Mouse (Mus musculus) cerebellum, adult 9-11 months (tissue): ENCODE measurements around the gene Cox7a2l.
A peak's percentile ranks its signal among the peaks of the same experiment; 100 is the strongest.

Experiments
- DNase-seq: peaks from one replicate; pipeline ENCODE4 v3.0.0; 2022

The Cox7a2l gene

DNA sequence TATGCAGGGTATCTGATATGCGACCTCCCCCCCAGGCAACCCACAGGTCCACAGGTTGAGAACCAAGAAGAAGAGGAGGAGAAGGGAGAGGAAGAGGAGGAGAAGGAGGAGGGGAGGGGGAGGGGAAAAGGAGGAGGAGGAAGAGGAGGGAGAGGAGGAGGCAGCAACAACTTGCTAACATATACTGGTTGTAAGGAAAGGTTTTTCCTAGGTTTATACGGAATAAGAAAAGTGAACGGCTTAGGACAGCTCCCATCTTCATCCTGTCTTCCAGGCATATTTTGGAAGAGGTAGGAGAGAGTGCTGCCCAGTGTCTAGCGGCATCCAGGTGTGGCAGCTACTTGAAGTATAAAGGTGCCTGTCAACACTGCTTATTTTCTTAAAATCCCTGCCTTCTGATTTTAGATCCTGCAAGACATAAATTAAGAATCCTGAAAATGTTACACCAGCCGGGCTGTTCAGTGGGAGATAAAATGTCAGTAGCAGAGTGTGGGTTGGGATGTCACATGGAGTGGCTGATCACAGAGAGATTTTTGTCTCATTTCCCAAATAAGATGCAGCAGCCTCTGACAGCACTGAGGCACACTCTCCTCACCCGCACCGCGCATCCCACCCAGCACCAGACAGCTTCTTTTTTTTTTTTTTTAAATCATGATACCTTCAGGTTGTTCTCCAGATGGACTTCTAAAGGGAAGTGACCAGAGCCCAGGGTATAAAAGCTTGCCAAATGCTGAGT lies at the start of gene Cox7a2l:
Cox7a2l (minus strand) TSS at position 51 of the 736 bp plus-strand sequence.
- no peak for DNase-seq

DNA sequence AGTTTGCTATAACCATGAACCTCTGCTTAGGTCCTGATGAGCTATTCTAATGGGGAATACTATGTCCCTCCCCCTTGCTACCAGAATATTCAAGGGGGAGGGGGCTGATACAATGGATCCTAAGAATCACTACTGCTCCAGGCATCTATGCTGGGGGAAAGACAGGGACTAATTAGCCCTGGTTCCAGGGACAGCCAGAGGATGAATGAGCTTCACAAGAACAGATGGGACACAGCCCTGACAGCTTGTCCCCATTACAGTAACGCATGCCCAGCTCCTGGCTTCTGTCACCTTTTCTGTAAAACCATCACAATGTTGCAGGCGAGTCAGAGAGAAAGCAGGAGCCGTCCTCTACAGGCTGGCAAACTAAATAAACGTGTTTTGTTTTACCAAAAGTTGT lies 48.4 kb upstream of the Cox7a2l start:
- peak; percentile 65 for DNase-seq

DNA sequence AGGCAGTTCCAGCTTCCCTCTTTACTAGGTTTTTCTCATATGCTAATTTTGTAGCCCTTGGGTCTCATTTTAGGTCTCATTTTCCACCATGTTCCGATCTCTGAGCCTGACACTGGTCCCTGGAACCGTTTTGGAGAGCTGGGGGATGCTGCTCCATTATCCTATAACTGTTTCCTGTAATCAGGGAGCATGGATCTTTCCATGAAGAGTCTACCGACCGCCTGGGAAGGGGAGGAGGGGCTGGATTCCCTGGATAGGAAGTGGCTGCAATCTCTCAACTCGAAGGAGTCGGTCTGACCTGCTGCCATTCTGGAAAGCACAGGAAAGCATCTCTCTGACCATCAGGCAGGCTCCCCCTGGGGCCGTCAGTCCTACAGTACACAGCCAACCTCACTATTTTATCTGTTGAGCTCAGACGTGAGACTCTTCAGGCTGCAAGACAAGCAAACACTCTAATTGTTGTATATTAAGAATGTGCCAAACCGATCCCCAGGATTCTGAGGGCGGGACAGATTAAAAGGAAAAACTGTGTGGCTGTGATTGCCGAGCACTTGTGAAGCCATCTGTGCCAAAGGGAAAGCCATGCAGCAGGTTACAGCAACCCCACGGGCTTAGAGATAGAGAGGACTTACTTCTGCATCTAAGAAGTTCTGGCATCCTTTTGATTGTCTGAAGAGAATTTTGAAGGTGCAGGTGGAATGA lies 47.1 kb upstream of the Cox7a2l start:
- DNase-seq, result peak; percentile 30

DNA sequence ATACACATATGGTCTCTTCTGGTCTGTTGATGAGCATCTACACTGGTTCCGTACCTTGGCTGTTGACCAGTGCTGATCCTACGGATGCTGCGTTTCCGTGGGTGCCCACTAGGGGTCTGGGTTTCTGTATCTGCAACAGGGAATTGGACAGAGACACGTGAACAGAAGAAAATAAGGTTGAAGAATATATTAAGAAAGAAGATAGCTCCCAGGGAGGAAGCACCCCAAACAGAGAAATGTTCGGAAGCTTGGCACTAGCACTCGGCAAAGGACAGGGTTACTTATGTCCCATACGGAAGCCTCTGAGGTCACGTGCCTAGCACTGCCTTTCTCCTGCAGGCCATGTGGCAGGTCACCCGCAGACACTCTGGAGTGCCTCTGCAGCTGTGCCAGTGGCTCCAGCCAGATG lies 46.6 kb upstream of the Cox7a2l start:
- DNase-seq, result peak; percentile 48

DNA sequence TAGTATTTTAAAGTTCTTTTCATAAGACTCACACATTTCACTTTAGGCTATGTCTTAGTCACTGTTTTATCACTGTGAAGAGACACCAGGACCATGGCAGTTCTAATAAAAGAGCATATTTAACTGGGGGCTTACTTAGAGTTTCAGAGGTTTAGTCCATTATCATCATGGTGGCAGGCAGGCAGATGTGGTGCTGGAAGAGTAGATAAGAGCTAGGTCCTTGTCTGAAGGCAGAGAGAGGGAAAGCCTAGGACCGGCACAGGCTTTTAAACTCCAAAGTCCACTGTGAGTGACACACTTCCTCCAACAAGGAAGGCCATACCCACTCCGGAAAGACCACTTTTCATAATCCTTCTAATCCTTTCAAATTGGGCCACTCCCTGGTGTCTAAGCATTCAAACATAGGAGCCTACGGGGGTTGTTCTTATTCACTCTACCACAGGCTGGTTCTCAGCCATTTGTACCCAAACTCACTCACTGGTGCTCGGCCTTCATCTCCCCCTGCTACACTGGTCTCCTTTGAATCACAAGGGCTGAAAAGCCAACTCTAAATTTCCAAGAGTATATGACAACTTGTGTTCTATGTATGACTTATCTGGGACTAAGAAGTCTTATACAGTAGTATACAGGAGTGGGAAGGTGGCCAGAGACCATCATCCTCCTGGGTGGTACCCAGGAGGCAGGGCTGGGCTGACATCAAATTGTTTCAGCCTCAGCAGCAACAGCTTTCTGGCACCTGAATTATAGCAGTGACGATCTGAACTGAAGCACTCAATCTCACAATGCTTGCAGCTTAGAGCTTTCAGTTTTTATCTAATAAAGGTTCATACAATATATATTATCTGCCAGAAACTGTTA lies 45.3 kb upstream of the Cox7a2l start:
- no peak for DNase-seq

DNA sequence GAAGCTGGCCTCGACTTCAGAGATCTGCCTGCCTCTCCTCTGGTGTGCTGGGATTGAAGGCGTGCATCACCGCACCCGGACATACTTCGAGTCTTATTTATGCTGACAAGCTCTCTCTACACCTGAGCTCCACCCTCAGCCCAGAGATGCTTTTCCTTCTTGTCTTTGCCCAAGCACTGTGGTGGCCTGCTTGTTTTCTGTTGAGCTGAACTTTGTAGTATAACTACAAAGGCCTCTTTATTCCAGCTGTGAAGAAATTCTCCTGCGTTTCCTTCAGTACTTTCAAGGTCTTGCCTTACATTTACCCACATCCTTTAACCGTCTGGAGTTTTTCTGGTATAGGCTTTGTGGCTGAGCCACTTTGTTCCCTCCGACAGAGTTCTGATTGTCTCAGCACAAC lies 42.0 kb upstream of the Cox7a2l start:
- no peak for DNase-seq

DNA sequence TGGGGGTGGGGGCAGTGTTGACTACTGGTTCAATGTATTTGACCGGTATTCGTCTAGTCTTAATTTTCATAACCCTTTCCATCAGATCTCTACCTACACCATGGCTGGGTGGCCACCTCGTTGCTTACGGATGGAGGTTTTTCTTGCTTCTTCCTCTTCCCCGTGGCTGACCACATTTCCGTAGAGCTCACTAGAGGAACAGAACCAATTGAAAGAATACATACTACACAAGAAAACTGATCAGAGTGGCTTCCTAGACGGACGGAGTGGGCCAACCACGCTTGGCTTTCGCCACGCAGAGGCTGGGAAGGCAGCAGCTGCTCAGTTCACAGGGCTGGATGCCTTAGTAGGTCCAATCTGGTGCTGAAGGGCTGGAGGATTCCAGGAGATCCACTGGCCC lies 38.7 kb upstream of the Cox7a2l start:
- no peak for DNase-seq

DNA sequence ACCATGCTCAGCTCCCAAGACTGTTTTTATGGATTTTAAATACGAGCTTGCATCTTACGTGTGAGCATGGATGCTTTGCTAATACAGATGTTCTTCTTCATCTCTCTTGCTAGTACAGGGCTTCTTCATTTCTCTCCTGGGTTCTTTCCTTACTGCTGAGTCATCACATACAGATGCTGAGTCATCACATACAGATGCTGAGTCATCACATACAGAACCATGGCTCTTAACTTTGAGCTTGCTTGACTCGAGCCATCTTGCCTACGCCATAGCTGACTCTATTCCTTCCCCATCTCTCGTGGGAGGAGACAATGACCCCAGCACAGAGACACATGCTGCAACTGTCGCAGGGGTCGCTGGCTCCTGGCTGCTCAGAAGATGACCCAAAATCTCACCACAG lies 37.9 kb upstream of the Cox7a2l start:
- DNase-seq, result no peak

DNA sequence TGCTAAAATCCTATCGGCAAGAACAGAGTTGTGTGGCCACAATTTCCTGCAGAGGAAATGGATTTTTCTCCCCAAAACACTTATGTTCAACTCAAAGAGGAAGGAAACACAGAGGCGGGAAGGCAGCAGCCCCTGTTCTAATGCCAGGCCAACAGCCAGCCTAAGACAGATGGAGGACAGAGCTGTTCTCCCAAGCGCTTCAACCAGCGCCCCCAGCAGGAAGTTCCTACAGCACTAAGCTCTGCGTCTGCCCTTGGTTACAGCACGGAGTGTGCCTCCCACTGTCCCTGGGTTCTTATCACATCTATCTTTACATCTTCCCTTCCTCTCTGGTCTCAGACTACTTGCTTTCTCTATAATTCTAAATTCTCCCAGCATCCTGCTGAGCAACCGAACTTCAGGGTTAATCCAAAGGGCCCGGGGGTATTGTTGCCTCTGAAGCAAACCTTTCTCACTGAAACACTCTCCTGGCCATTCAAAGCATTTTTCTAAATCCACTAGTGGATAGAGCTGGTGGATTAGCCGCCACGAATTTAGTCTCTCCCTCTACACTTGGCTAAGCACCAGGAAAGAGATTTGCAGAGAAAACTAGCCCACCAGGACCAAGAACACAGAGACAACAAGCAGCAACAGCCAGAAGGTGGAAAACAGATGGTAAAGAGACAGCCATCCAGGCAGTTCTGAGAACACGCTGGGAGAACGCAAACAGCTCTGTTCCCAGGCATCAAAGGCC lies 31.5 kb upstream of the Cox7a2l start:
- DNase-seq, result peak; percentile 50

DNA sequence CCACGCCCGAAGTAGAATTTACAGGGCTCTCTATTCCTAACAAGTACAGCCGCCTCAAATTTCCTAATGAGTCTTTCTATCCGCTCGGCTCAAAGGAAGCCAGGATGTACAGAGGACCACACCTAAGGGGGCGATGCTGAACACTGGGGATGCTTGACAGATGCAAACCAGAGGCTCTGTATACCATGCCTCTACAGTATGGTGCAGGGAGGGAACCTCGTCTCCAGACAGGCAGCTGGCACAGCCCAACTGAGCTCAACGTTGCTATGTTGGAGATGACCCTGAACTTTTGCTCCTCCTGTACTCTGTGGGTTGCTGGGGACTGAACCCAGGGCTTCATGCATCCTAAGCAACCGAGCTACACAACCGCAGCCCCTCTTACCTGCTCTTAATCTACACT lies 30.0 kb upstream of the Cox7a2l start:
- no peak for DNase-seq

DNA sequence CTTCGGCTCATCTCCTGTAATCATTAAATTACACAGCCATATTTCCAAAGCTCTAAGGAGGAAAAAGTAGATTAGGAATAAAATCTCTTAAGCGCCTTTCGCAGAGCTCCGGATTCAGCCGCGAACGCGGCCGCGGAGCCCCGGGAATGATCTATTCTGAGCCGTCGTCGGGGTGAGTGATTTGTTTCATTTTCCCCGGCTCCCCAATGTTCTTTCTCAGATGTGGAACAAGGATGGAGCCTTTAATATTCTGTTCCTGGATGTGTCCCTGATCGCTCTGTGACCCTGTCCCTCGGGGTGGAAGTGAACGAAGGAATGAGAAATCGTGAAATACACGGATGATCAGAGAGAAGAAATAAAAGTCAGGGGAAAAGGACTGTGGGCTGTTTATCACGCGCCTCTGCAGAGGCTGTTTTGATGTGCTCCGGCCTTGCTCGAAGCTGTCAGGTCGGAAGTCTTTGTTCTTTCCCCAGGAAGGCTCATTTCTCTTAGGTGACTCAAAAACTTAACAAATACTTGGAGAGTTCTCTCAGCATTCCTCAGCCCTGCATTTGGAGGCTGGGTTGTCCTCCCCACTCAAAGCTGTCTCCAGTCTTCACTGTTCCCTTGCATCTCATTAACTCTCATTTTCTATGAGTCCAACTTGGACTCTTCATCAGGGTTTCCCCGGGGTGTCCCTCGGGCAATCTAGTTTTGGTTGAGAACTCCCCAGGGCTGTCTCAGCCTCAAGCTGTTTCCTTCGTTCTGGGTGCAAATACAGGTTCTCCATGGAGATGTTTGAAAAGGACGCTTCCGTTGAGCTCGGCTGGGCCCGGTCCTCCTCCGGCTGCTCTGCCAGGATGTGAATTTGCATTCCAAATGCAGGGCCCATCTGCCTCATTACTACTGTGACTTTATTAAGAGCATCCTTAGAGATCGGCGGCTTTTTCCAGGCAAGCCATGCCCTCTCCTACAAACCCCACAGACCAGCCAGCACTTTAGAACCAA lies 28.9 kb upstream of the Cox7a2l start:
- DNase-seq, result no peak

DNA sequence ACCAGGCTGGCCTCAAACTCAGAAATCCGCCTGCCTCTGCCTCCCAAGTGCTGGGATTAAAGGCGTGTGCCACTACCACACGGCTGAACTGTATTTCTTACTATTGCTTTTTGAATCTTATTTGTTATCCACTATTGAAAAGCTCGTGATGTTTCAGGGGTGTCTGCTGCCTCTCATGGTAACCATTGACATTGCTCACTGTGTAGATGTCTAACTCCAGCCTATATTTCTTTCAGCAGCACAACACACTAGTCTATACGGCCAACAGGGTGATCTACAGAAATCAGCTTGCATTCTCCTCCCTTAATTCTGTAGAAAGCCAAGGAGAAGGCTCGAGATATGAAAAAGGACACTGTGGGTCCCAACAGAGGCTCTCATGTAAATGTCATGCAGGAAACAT lies 28.1 kb upstream of the Cox7a2l start:
- DNase-seq, result no peak

DNA sequence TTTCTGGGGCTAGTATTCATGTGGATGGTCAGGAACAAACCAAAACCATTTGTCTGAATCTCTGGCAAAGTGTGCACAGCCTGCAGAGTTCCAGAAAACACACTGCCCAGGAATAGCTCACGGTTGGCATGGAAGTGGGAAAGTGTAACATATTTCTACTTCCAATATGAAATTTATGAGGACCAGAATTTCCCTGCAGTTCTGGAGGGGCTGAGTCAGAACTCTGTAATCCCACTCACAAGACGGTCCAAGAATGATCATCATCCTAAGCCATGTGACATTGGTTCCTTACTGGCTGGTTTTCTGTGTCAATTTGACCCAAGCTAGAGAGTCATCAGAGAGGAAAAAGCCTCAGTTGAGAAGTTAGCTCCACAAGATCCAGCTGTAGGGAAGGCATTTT lies 25.3 kb upstream of the Cox7a2l start:
- no peak for DNase-seq

DNA sequence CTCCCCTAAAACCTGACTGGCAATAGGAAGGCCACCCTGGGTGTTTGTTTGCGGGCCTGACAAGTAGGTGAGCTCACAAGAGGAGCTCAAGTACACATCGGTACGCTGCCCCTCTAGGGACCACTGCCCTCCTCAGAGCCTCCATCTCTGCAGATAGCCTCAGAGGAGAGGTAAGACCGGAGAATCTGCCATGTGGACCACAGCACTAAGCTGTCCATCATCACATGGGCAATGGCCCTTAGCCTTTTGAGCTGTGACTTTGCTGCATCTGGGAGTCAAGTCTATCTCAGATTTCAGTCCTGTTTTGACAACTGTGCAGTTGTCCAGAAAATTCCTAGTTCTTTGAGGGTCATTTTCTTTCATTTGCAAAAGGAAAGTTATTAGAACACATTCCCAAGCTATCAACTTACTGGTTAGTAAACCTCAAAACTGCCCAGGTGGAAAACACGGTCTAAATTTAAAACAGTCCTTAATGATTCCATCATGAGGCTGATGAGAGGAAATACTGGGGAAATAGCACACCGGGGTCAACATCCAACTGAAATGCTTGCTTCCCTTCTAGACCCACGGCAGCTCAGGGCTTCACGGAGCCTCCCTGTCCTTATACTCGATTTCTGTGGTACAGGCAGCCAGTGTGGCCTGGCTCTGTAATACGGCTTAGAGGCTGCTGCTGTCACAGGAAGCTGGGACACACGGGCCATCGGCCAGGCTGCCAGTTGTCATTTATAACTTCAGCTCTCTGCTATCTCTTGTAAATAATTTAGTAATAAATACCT lies 22.3 kb upstream of the Cox7a2l start:
- no peak for DNase-seq

DNA sequence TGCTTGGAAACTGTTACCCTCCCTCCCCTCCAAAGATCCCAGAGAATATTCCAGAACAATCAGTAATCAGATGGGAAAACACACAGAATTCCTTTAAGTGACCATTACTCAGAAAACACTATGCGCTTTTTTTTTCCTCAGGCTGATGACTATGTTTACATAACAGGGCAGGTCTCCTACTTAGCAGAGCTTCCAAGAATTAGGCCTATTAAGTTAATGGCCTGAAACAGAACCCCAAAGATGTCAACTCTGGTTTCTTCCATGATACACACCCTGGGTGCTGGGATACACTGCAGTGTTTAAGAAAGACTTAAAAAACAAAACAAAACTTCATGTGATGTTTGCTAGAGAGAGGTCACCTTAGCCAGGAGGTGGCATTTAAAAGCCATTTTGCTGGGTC lies 21.6 kb upstream of the Cox7a2l start:
- no peak for DNase-seq

DNA sequence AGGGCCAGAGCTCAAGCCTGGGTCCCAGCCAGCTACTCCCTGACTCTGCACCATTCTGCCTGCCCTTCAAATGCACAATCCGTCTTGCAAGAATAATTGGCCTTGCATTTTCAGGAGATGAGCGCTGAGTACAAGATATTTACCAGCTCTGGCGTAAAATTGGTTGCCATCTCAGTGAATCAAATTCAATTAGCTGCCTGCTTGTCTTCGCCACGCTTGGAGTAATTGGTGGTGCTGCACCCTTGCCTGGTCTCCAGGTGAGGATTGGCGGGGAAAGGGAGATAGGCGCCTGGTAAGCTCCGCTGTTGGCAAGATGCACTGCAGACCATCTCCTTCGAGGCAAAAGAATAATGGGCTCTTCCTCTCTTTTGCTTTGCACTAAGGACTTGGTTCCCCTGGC lies 21.0 kb upstream of the Cox7a2l start:
- no peak for DNase-seq

DNA sequence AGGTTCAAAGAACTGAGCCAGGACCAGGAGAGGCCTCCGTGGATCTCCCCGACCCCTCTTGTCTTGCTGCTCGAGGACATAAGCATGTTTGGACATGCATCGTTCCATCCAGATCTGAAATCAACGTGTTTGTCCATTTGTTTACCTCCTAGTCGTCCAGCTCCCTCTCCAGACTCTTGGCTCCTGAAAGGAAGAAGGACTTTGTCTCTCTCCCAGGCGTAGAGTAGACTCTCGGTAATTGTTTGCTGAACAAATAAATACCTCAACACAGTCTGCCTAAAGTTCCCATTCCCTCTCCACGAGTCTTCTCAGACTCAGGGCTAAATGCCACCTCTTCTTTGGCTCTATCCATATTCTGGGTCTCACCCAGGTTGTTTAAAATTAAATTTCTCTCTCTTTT lies 16.0 kb upstream of the Cox7a2l start:
- no peak for DNase-seq

DNA sequence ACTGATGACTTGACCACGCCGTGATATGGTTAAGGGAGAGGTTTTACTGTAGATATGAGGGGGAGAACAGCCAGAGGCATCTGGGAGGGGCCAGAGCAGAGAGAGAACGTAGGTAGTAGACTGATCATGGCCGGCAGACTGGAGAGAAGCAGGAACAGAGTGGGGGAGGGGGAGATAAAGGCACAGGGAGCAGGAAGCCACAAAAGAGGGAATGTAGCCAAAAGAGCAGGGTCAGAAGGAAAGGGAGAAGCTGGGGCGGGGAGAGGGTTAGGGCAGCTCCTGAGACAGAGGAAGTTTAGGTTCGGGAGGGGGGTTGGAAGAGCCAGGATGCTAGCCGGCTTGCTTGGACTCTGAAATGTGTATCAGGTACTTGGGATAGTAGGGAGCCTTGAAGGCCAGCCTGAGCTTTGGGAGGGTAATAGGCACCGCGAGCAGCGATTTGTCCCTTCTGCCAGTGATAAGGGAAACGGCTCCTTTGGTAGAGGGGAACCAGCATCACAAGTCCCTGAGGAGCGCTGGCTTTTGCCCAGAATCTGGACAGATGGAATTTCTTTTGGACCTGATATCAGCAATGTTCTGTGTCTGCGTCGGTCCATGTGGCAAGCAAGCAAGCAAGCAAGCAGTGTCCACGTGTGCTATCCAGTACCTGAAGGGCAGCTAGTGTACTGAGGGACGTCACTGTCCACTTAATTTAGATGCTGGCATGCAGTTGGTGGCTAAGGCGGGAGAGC lies 10.7 kb upstream of the Cox7a2l start:
- DNase-seq, result no peak

DNA sequence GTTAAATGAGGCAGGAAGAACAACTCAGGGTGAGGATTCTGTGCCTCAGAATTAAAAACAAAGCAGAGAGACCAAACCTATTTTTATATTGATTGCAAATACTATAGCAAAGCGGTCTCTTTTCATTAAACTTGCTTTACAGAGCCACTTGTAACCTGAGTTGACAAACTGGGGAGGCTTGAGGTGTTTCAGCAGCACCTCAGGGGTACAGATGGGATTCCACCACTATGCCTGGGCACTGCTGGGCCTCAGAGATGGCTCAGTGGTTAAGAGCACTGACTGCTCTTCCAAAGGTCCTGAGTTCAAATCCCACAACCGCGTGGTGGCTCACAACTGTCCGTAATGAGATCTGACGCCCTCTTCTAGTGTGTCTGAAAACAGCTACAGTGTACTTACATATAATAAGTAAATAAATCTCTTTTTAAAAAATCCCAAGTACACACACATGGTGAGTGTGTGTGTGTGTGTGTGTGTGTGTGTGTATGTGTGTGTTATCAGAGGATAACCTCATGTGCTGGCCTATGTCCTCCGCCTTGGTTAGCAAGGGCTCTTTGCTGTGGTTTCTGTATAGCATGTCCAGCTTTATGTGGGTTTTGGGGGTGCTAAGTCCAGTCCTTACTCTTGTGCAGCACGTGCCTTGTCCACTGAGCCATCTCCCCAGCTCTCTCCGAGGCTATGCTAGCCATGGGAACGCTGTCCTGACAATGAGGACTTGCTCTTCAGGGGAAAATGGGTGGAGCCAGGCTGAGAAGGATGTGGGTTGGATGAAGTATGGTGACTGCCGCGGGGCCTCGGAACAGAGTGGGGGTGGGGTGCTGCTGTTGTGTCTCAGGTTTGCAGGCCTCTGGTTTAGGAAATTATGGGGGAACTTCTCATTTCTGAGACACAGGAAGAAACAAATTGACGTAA lies 9.7 kb upstream of the Cox7a2l start:
- DNase-seq, result no peak
